Mouse (Mus musculus) ES-Bruce4 (cell line): ENCODE measurements around the gene Apoa1. TPM values are rescaled to one million over a fixed set of nuclear protein-coding genes. Genes with fewer than 3 reads are reported as not detected.

Source experiments
- H3K27ac ChIP-seq: 2 replicates; pipeline ENCODE4 v1.5.1; 2012; ENCODE audit warnings: low read length, inconsistent platforms; ENCODE audit not compliant: insufficient read depth
- H3K27me3 ChIP-seq: 2 replicates; pipeline ENCODE4 v1.6.1; 2012; ENCODE audit warnings: mild to moderate bottlenecking, low read length, inconsistent platforms; ENCODE audit not compliant: control insufficient read depth, poor library complexity, insufficient read depth, severe bottlenecking
- H3K36me3 ChIP-seq: 2 replicates; pipeline ENCODE4 v1.6.1; 2012; ENCODE audit warnings: inconsistent platforms, mild to moderate bottlenecking, low read length, moderate library complexity; ENCODE audit not compliant: control insufficient read depth, poor library complexity, insufficient read depth, severe bottlenecking
- H3K4me1 ChIP-seq: one replicate; pipeline ENCODE4 v1.8.1; 2011; ENCODE audit warnings: low read length; ENCODE audit not compliant: control insufficient read depth, insufficient read depth
- H3K4me3 ChIP-seq: 2 replicates; pipeline ENCODE4 v1.5.1; 2011; ENCODE audit warnings: low read depth, mild to moderate bottlenecking, low read length
- H3K9ac ChIP-seq: 2 replicates; pipeline ENCODE4 v1.6.1; 2012; ENCODE audit warnings: low read depth, mild to moderate bottlenecking, inconsistent platforms; ENCODE audit not compliant: poor library complexity, severe bottlenecking
- H3K9me3 ChIP-seq: replicated peaks from 2 replicates; pipeline ENCODE4 v1.6.1; 2012; ENCODE audit warnings: mild to moderate bottlenecking, low read length, inconsistent platforms; ENCODE audit not compliant: control insufficient read depth, poor library complexity, insufficient read depth, severe bottlenecking
- CTCF ChIP-seq: IDR thresholded peaks from one replicate; pipeline ENCODE4 v1.8.1; 2011; ENCODE audit warnings: low read depth, low read length
- EP300 ChIP-seq: IDR thresholded peaks from 2 replicates; pipeline ENCODE4 v1.6.1; 2011; ENCODE audit warnings: low read depth, low read length; ENCODE audit not compliant: insufficient read depth
- POLR2A ChIP-seq: IDR thresholded peaks from one replicate; pipeline ENCODE4 v1.8.1; 2011; ENCODE audit warnings: low read length; ENCODE audit not compliant: insufficient read depth
- polyA plus RNA-seq: library from polyadenylated mRNA; stranded (reverse); fragments of >200 nt; gene quantifications from 2 replicates; pipeline ENCODE4 v1.2.4, GENCODE M21; 2011; ENCODE audit warnings: low read depth; ENCODE audit not compliant: missing spikeins, insufficient read depth, insufficient read length

Gene Apoa1
- polyA plus RNA-seq: not detected in 2 replicates

- H3K27me3 ChIP-seq: no peaks in the 10 kb centered on the region
- H3K4me1 ChIP-seq: no peaks in the 10 kb centered on the region
- H3K36me3 ChIP-seq: no peaks in the 10 kb centered on the region
- no peak within 1 kb of the TSS for H3K27ac ChIP-seq
- no peaks in the 10 kb centered on the region for H3K9me3 ChIP-seq
- H3K9ac ChIP-seq: no peak within 1 kb of the TSS
- TF ChIP-seq POLR2A (no peak), CTCF (peak; percentile 22)
- H3K4me3 ChIP-seq: no peak within 1 kb of the TSS
Observed at GRCm38 (mm10) chr9:46228491-46228890, at the start of gene Apoa1. TSS of gene Apoa1 (plus strand) at chr9:46228580.

GRCm38 (mm10) chr9:46178595-46178994 is 49.8 kb upstream of the Apoa1 start:
- Histone ChIP-seq H3K27ac (no peak overlapping the region), H3K9ac (no peak overlapping the region), H3K36me3 (no peaks in the 10 kb centered on the region), H3K9me3 (no peaks in the 10 kb centered on the region), H3K27me3 (no peaks in the 10 kb centered on the region), H3K4me1 (peaks cover 3% of the 10 kb centered on the region), H3K4me3 (0 out of 2 replicates have a peak overlapping the region, but pooled peaks have one; percentile 23)
- TF ChIP-seq POLR2A: no peak
- no peak for TF ChIP-seq CTCF
- no peak for TF ChIP-seq EP300

DNA sequence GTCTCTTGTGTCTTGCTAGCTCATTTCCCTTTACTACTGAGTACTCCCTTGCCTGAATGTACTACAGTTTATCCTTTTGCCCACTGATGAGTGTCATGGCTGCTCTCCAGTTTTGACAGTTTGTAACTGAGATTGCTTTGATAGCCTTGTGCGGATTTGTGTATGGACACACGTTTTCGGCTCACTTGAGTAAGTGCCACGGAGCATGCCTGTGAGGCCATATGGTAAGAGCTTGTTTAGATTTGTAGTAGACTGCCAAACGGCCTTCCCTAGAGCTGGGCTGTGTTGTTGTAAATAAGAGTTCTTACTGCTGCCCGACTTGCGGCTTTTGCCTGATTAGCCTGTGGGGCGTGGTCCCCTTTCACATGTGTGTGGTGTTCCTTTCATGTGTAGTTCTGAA is 47.1 kb upstream of the Apoa1 start:
- TF ChIP-seq CTCF (no peak), POLR2A (no peak), EP300 (no peak)
- no peaks in the 10 kb centered on the region for H3K9me3 ChIP-seq
- H3K4me3 ChIP-seq: no peak overlapping the region
- no peak overlapping the region for H3K9ac ChIP-seq
- no peaks in the 10 kb centered on the region for H3K36me3 ChIP-seq
- H3K27ac ChIP-seq: peak overlapping the region; percentile 19; the same call in 1 of the 2 replicates
- no peaks in the 10 kb centered on the region for H3K4me1 ChIP-seq
- no peaks in the 10 kb centered on the region for H3K27me3 ChIP-seq

- TF ChIP-seq CTCF (no peak), EP300 (no peak), POLR2A (no peak)
- no peaks in the 10 kb centered on the region for H3K27me3 ChIP-seq
- H3K4me3 ChIP-seq: no peak overlapping the region
- no peaks in the 10 kb centered on the region for H3K9me3 ChIP-seq
- no peaks in the 10 kb centered on the region for H3K36me3 ChIP-seq
- no peak overlapping the region for H3K27ac ChIP-seq
- no peak overlapping the region for H3K9ac ChIP-seq
- no peaks in the 10 kb centered on the region for H3K4me1 ChIP-seq
Observed at GRCm38 (mm10) chr9:46184542-46184941, 43.8 kb upstream of the Apoa1 start.

DNA sequence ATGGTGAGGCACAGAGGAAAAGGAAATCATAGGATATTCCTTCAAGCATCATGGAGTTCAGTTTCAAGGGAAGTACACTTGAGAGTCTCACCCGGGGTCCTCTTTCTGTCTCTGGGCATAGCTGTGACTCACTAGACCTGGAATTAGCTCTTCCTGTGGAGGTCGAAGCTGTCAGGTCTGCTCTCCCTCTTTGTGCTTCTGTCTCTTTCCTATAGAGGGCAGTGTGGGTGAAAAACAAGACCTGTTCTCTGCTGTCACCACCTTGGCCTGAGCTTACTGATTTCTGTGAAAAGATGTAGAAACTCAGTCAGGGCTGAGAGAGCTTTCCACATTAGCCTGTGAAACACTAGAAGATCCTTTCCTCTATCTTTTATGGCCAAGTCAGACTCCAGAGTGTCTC is 43.2 kb upstream of the Apoa1 start:
- H3K4me3 ChIP-seq: no peak overlapping the region
- no peak overlapping the region for H3K27ac ChIP-seq

DNA sequence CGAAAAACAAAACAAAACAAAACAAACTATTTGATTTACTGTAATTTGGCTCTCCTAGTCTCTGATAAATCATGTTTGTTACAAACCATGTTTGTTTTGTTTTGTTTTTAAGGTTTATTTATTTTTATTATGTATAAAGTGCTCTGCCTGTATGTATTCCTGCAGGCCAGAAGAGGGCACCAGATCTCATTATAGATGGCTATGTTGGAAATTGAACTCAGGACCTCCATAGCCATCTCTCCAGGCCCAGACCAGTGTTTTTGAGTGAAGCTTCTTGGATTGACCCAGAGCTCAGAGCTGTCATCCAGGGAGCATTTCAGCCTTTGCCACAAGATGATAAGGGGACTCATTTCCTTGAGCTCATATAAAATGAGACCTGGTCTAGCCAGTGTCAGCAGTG is 42.0 kb upstream of the Apoa1 start:
- no peak overlapping the region for H3K4me3 ChIP-seq
- H3K9me3 ChIP-seq: no peaks in the 10 kb centered on the region
- H3K4me1 ChIP-seq: no peaks in the 10 kb centered on the region
- no peak overlapping the region for H3K27ac ChIP-seq
- H3K36me3 ChIP-seq: no peaks in the 10 kb centered on the region
- H3K27me3 ChIP-seq: no peaks in the 10 kb centered on the region
- H3K9ac ChIP-seq: no peak overlapping the region
- TF ChIP-seq POLR2A (no peak), EP300 (no peak), CTCF (no peak)

More for the DNA sequence above, 43.2 kb upstream of the Apoa1 start:
- no peaks in the 10 kb centered on the region for H3K27me3 ChIP-seq
- H3K9me3 ChIP-seq: no peaks in the 10 kb centered on the region
- H3K36me3 ChIP-seq: no peaks in the 10 kb centered on the region
- TF ChIP-seq POLR2A (no peak), CTCF (peak; percentile 20), EP300 (no peak)
- H3K9ac ChIP-seq: no peak overlapping the region
- H3K4me1 ChIP-seq: no peaks in the 10 kb centered on the region

- Histone ChIP-seq H3K27me3 (no peaks in the 10 kb centered on the region), H3K36me3 (no peaks in the 10 kb centered on the region), H3K9ac (no peak overlapping the region), H3K4me1 (no peaks in the 10 kb centered on the region), H3K4me3 (no peak overlapping the region), H3K9me3 (no peaks in the 10 kb centered on the region), H3K27ac (no peak overlapping the region)
- TF ChIP-seq EP300: no peak
- TF ChIP-seq CTCF: no peak
- TF ChIP-seq POLR2A: no peak
Observed at GRCm38 (mm10) chr9:46188370-46188769, 40.0 kb upstream of the Apoa1 start.
